Mouse (Mus musculus) liver, embryonic 16.5 days (tissue): ENCODE measurements around the gene Angptl8. TPM values are rescaled to one million over a fixed set of nuclear protein-coding genes. Genes with fewer than 3 reads are reported as not detected.

ENCODE experiments used
- ATAC-seq: fragments of 200-750 bp; cut with Nextera tagmentation; 2 replicates; pipeline ENCODE4 v1.8.0; 2017; ENCODE audit warnings: low read depth, mild to moderate bottlenecking, moderate number of reproducible peaks, moderate library complexity
- H3K27ac ChIP-seq: fragments of 300-500 bp; sonication (generic); 2 replicates; pipeline ENCODE4 v1.5.1; 2014; ENCODE audit warnings: mild to moderate bottlenecking, low read length
- H3K27me3 ChIP-seq: fragments of 300-500 bp; sonication (generic); 2 replicates; pipeline ENCODE4 v1.6.1; 2014; ENCODE audit warnings: low read depth, low read length, mixed read lengths; ENCODE audit not compliant: control insufficient read depth, insufficient read depth
- H3K36me3 ChIP-seq: fragments of 300-500 bp; sonication (generic); 2 replicates; pipeline ENCODE4 v1.6.1; 2014; ENCODE audit warnings: mild to moderate bottlenecking; ENCODE audit not compliant: control insufficient read depth, insufficient read depth
- H3K4me1 ChIP-seq: fragments of 300-500 bp; sonication (generic); 2 replicates; pipeline ENCODE4 v1.6.1; 2014; ENCODE audit warnings: low read depth, low read length, mixed read lengths; ENCODE audit not compliant: control insufficient read depth
- H3K4me2 ChIP-seq: fragments of 300-500 bp; sonication (generic); 2 replicates; pipeline ENCODE4 v1.6.1; 2014; ENCODE audit warnings: low read depth, low read length, mixed read lengths
- H3K4me3 ChIP-seq: fragments of 300-500 bp; sonication (generic); 2 replicates; pipeline ENCODE4 v1.5.1; 2014; ENCODE audit warnings: low read depth, mild to moderate bottlenecking, low read length
- H3K9ac ChIP-seq: fragments of 300-500 bp; sonication (generic); 2 replicates; pipeline ENCODE4 v1.6.1; 2014; ENCODE audit warnings: low read depth, low read length
- H3K9me3 ChIP-seq: fragments of 300-500 bp; sonication (generic); replicated peaks from 2 replicates; pipeline ENCODE4 v1.6.1; 2016; ENCODE audit warnings: low read length; ENCODE audit not compliant: control insufficient read depth
- WGBS: fragments of 180-500 bp; shearing (Covaris S2); extraction: QIAGEN DNeasy Blood & Tissue Kit; methylation state at CpG from one replicate; pipeline ENCODE4 v1.1.7; 2014; ENCODE audit not compliant: insufficient replicate concordance; 5-methylcytosine and 5-hydroxymethylcytosine counted together
- polyA plus RNA-seq: library from polyadenylated mRNA; unstranded; fragments of >200 nt; fragmentation: Nextera tagmentation; extraction: Ambion mirVana; gene quantifications from 2 replicates; pipeline ENCODE4 v1.2.1, GENCODE M21; 2015

Angptl8 gene
- polyA plus RNA-seq, 1 experiment from 2014 or later, result 55.7 TPM

GRCm38 (mm10) chr9:21849691-21850677 is 14.7 kb downstream of the Angptl8 start:
- Histone ChIP-seq H3K9me3 (no peaks in the 10 kb centered on the region), H3K9ac (no peak overlapping the region), H3K36me3 (no peaks in the 10 kb centered on the region), H3K4me3 (no peak overlapping the region), H3K27me3 (no peaks in the 10 kb centered on the region), H3K4me1 (peaks cover 12% of the 10 kb centered on the region), H3K27ac (no peak overlapping the region), H3K4me2 (no peak overlapping the region)
- ATAC-seq, result no peak
- WGBS, result 52% methylated on average over 7 of the region's 7 CpGs

- H3K4me1 ChIP-seq, result peaks cover 9% of the 10 kb centered on the region
- no peak overlapping the region for H3K9ac ChIP-seq
- H3K4me3 ChIP-seq, result no peak overlapping the region
Measured at GRCm38 (mm10) chr9:21851084-21851483, 15.8 kb downstream of the Angptl8 start.

GRCm38 (mm10) chr9:21852128-21853091 is 17.1 kb downstream of the Angptl8 start, which contains the start of gene Dock6:
TSS of gene Dock6 (minus strand) at chr9:21852635.
- Histone ChIP-seq H3K4me2 (peak within 1 kb of the TSS; percentile 73), H3K36me3 (no peaks in the 10 kb centered on the region), H3K27me3 (no peaks in the 10 kb centered on the region), H3K27ac (no peak within 1 kb of the TSS), H3K9ac (peak within 1 kb of the TSS; percentile 66), H3K9me3 (no peaks in the 10 kb centered on the region), H3K4me3 (peak within 1 kb of the TSS; percentile 67), H3K4me1 (peaks cover 9% of the 10 kb centered on the region)
- 2% methylated on average over 59 of the region's 68 CpGs for WGBS
- peak; percentile 86 for ATAC-seq

More at GRCm38 (mm10) chr9:21851084-21851483, 15.8 kb downstream of the Angptl8 start:
- Histone ChIP-seq H3K27ac (no peak overlapping the region), H3K36me3 (no peaks in the 10 kb centered on the region), H3K9me3 (no peaks in the 10 kb centered on the region), H3K4me2 (no peak overlapping the region), H3K27me3 (no peaks in the 10 kb centered on the region)
- no peak for ATAC-seq
- WGBS, result 74% methylated on average over 3 of the region's 3 CpGs

GRCm38 (mm10) chr9:21853961-21854360 is 18.7 kb downstream of the Angptl8 start:
- H3K27me3 ChIP-seq, result no peaks in the 10 kb centered on the region
- 46% methylated on average over 5 of the region's 5 CpGs for WGBS
- H3K4me1 ChIP-seq, result peaks cover 9% of the 10 kb centered on the region
- ATAC-seq, result no peak
- H3K4me3 ChIP-seq, result no peak overlapping the region
- H3K27ac ChIP-seq, result no peak overlapping the region
- H3K9me3 ChIP-seq, result no peaks in the 10 kb centered on the region
- H3K9ac ChIP-seq, result no peak overlapping the region
- H3K36me3 ChIP-seq, result no peaks in the 10 kb centered on the region
- no peak overlapping the region for H3K4me2 ChIP-seq

DNA sequence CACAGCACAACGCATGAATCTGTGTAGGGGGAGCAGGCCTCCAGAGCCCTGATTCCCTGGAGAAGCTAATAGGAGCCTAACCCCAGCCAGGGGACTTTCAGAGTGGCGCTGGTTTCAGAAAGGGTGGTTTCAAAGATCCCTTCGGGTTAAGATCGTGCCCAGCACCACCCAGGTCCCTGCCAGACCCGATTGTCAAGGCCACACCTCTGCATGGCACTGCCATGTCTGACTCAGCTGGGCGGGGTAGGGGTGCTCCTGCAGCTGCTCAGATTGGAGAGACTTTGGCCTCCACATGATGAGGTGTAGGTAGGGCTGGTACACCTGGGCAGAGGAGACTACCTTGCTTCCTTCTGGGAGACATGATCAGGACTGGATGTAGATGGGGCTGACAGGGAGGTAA is 19.6 kb downstream of the Angptl8 start:
- no peak for ATAC-seq
- WGBS, result 71% methylated on average over 6 of the region's 6 CpGs
- Histone ChIP-seq H3K9me3 (no peaks in the 10 kb centered on the region), H3K4me3 (no peak overlapping the region), H3K27me3 (no peaks in the 10 kb centered on the region), H3K27ac (no peak overlapping the region), H3K4me1 (peaks cover 9% of the 10 kb centered on the region), H3K4me2 (no peak overlapping the region), H3K36me3 (no peaks in the 10 kb centered on the region), H3K9ac (no peak overlapping the region)

DNA sequence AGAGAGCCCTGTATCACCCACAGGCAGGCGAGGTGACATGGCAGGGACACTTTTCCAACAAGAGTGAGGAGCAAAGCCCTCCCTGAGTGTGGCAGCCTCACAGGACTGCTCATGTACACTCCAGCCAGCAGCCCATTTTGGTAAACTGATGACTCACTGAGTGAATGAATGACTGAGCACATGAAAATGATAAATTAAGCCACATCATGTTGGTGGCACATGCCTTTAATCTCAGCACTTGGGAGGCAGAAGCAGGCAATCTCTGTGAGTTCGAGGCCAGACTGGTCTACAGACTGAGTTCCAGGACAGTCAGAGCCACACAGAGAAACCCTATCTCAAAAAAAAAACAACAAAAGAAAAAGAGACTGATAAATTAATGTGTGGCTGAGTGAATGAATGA is 22.2 kb downstream of the Angptl8 start:
- H3K27me3 ChIP-seq, result no peaks in the 10 kb centered on the region
- ATAC-seq, result no peak
- H3K27ac ChIP-seq, result no peak overlapping the region
- no peak overlapping the region for H3K4me3 ChIP-seq
- H3K36me3 ChIP-seq, result no peaks in the 10 kb centered on the region
- no peaks in the 10 kb centered on the region; the same call in 1 of the 2 replicates for H3K9me3 ChIP-seq
- H3K4me1 ChIP-seq, result peaks cover 4% of the 10 kb centered on the region
- 45% methylated on average over 2 of the region's 2 CpGs for WGBS
- H3K4me2 ChIP-seq, result no peak overlapping the region
- H3K9ac ChIP-seq, result no peak overlapping the region

DNA sequence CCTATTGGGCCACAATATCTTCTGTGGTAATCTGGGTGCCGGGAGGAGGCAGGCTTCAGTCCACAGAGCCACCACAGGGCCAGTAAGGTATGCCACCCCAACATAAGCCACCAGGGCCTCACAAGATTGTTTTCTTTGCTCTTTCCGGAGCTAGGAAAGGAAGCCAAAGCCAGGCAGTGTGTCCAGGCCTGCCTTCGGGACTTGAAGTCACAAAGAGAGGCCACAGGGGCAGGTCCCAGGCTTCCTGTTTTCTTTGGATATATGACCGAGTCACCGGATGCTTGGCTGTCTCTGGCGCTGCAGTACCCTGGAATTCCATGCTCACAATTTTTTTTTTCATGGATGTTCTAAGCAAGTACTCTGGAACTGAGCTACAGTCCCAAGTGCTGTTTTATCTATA is 22.8 kb downstream of the Angptl8 start:
- peak; percentile 53; the same call in 1 of the 2 replicates for ATAC-seq
- WGBS, result 47% methylated on average over 6 of the region's 6 CpGs
- H3K27ac ChIP-seq, result no peak overlapping the region

DNA sequence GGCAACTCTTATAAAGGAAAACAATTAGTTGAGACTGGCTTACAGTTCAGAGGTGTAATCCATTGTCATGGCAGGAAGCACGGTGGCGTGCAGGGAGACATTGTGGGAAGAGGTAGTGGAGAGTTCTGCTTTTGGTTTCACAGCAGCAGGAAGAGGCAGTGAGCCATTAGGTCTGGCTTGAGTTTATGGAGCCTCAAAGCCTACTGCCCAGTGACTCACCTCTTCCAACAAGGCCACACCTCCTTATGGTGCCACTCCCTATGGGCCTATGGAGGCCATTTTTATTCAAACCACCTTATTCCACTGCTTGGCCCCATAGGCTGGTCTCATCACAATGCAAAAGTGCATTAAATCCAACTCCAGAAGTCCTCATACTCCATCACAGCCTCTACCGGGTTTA is 24.3 kb downstream of the Angptl8 start:
- Histone ChIP-seq H3K27ac (no peak overlapping the region), H3K36me3 (no peaks in the 10 kb centered on the region), H3K4me1 (no peaks in the 10 kb centered on the region; the same call in 1 of the 2 replicates), H3K9me3 (no peaks in the 10 kb centered on the region; the same call in 1 of the 2 replicates), H3K27me3 (no peaks in the 10 kb centered on the region), H3K4me3 (no peak overlapping the region), H3K4me2 (no peak overlapping the region), H3K9ac (no peak overlapping the region)
- no peak for ATAC-seq
- WGBS, result 53% methylated on average over 3 of the region's 3 CpGs

More for the DNA sequence above, 22.8 kb downstream of the Angptl8 start:
- no peak overlapping the region for H3K4me2 ChIP-seq
- H3K9ac ChIP-seq, result no peak overlapping the region
- H3K36me3 ChIP-seq, result no peaks in the 10 kb centered on the region
- H3K27me3 ChIP-seq, result no peaks in the 10 kb centered on the region
- no peaks in the 10 kb centered on the region for H3K4me1 ChIP-seq
- H3K9me3 ChIP-seq, result no peaks in the 10 kb centered on the region; the same call in 1 of the 2 replicates
- H3K4me3 ChIP-seq, result no peak overlapping the region
